Mouse (Mus musculus) neural tube, embryonic 13.5 days (tissue): ENCODE data around the gene Vmn1r53. TPM values are rescaled to one million over a fixed set of nuclear protein-coding genes. Genes with fewer than 3 reads are reported as not detected.
"Not testable (repeated sequence)": the region's sequence is repeated elsewhere in the genome, so short reads cannot be mapped to it uniquely, and the experiment has no call there.

Source experiments
- ATAC-seq: fragments of 200-750 bp; cut with Nextera tagmentation; 2 replicates; pipeline ENCODE4 v1.8.0; 2017; ENCODE audit warnings: low read depth, mild to moderate bottlenecking, moderate TSS enrichment, moderate library complexity
- H3K27ac ChIP-seq: fragments of 300-500 bp; sonication (generic); replicated peaks from 2 replicates; pipeline ENCODE4 v1.5.1; 2015; ENCODE audit warnings: moderate library complexity, mild to moderate bottlenecking, inconsistent platforms
- H3K27me3 ChIP-seq: fragments of 300-500 bp; sonication (generic); 2 replicates; pipeline ENCODE4 v1.6.1; 2015; ENCODE audit warnings: mild to moderate bottlenecking, inconsistent platforms
- H3K36me3 ChIP-seq: fragments of 300-500 bp; sonication (generic); 2 replicates; pipeline ENCODE4 v1.6.1; 2015; ENCODE audit warnings: mild to moderate bottlenecking, inconsistent platforms
- H3K4me1 ChIP-seq: fragments of 300-500 bp; sonication (generic); replicated peaks from 2 replicates; pipeline ENCODE4 v1.6.1; 2015; ENCODE audit warnings: inconsistent platforms
- H3K4me2 ChIP-seq: fragments of 300-500 bp; sonication (generic); 2 replicates; pipeline ENCODE4 v1.6.1; 2015; ENCODE audit warnings: inconsistent platforms, mild to moderate bottlenecking, moderate library complexity
- H3K4me3 ChIP-seq: fragments of 300-500 bp; sonication (generic); 2 replicates; pipeline ENCODE4 v1.5.1; 2015; ENCODE audit warnings: mild to moderate bottlenecking, inconsistent platforms
- H3K9ac ChIP-seq: fragments of 300-500 bp; sonication (generic); 2 replicates; pipeline ENCODE4 v1.6.1; 2015; ENCODE audit warnings: moderate library complexity, mild to moderate bottlenecking, inconsistent platforms
- H3K9me3 ChIP-seq: fragments of 300-500 bp; sonication (generic); 2 replicates; pipeline ENCODE4 v1.6.1; 2016; ENCODE audit warnings: inconsistent platforms
- WGBS: fragments of 180-500 bp; shearing (Covaris S2); methylation state at CpG from one replicate; pipeline ENCODE4 v1.1.7; 2015; 5-methylcytosine and 5-hydroxymethylcytosine counted together
- polyA plus RNA-seq: library from polyadenylated mRNA; unstranded; fragments of >200 nt; fragmentation: Nextera tagmentation; extraction: Ambion mirVana; gene quantifications from 2 replicates; pipeline ENCODE4 v1.2.1, GENCODE M21; 2015

Vmn1r53 gene
- polyA plus RNA-seq = not detected in 2 replicates

DNA sequence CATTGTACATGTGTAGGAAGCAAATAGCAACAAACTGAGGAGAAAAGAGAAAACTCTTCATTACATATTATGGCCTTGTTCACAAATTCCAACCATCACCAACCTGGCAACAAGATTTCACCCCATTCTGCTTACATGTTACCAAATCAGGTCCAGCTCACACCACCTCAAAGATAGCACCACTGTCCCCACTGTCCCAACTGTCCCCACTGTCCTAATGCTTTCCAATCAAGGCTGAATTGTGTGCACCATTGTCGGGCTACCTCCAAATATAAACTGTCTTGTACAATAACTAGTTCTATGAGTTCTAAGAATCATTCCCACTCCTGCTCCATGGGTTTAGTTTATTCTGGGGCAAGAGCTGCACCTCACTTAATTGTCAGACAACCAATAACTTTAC lies at the start of gene Vmn1r53:
Gene Vmn1r53, minus strand, starts transcription at position 101 of the 400 bp plus-strand sequence.
- Histone ChIP-seq H3K36me3 (no peaks in the 10 kb centered on the region), H3K4me3 (no peak within 1 kb of the TSS), H3K27ac (no peak within 1 kb of the TSS), H3K9ac (no peak within 1 kb of the TSS), H3K27me3 (no peaks in the 10 kb centered on the region), H3K4me2 (no peak within 1 kb of the TSS), H3K9me3 (0 out of 2 replicates have a peak, but pooled peaks cover 13% of the 10 kb centered on the region), H3K4me1 (no peaks in the 10 kb centered on the region)
- ATAC-seq = no peak
- WGBS = 75% methylated on average over 1 of the region's 1 CpGs

DNA sequence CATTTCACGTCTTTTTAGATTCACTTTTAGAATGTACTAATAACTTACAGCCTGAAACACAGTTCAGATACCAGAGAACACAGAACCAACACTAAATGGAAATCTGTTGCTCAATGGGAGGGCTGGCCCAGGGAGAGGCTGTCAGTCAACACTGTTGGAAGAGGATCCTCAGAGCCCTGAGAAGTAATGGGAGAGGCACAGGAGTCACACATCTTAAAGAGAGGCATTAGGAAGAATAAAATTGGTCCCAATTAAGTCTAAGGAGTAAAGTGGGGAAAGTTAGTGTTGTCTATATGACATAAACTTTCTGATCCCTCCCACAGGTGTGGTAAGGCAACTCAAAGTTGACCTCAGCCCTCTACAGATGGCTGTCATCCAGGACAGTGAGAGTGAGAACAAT lies 21.8 kb upstream of the Vmn1r53 start, which contains the start of gene Vmn1r54:
Gene Vmn1r54, plus strand, starts transcription at position 301 of the 400 bp plus-strand sequence.
- no peak within 1 kb of the TSS for H3K4me2 ChIP-seq
- no peak within 1 kb of the TSS for H3K9ac ChIP-seq
- H3K4me3 ChIP-seq = no peak within 1 kb of the TSS
- 74% methylated on average over 1 of the region's 1 CpGs for WGBS
- no peaks in the 10 kb centered on the region for H3K4me1 ChIP-seq
- ATAC-seq = no peak
- H3K27ac ChIP-seq = no peak within 1 kb of the TSS
- H3K36me3 ChIP-seq = no peaks in the 10 kb centered on the region
- H3K27me3 ChIP-seq = no peaks in the 10 kb centered on the region
- no peaks in the 10 kb centered on the region for H3K9me3 ChIP-seq

DNA sequence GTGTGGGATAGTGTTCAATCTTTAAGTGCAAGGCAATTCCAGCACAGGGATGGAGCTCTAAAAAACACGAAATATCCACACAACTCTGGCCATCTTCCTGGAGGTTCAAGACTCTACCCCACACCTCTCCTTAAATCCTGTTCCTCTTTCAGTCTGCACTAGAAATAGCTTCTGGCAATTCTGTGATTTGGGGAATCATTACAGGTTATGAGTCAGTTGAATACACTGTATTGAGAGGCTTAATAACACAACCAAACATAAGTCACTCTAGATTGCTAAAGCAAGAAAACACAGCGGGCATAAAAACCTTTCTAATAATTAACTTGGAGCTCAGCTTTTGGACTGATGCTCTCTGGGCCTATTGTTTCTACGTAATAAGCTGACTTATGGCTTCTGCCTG lies 19.8 kb upstream of the Vmn1r53 start:
- WGBS = 84% methylated on average over 3 of the region's 3 CpGs
- H3K9me3 ChIP-seq = no peaks in the 10 kb centered on the region; the same call in 1 of the 2 replicates
- H3K4me3 ChIP-seq = no peak overlapping the region
- H3K4me1 ChIP-seq = no peaks in the 10 kb centered on the region
- no peak overlapping the region for H3K27ac ChIP-seq
- no peaks in the 10 kb centered on the region for H3K36me3 ChIP-seq
- H3K4me2 ChIP-seq = no peak overlapping the region
- no peak for ATAC-seq
- no peak overlapping the region for H3K9ac ChIP-seq
- H3K27me3 ChIP-seq = no peaks in the 10 kb centered on the region

DNA sequence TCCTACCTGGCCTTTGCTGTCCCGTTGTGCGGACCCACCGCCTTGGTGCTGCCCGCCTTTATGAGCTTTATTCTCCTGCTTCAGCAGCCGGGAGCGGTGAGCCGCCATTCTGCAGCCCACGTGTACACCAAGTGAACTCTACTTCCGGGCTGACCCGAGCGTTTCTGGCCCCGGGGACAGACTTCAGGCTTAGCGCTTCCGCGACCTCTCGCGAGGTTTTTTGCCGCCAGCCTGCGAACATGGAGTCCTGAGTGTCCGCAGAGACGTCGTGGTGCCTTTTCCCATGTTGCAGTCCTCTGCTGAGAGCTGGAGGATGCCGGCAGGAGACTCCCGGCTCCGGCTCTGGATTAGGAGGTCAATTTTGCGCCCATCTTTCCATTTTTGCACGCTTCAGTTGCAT lies 8.4 kb upstream of the Vmn1r53 start:
- Histone ChIP-seq H3K9ac (no peak overlapping the region), H3K4me3 (no peak overlapping the region), H3K27ac (no peak overlapping the region), H3K36me3 (no peaks in the 10 kb centered on the region), H3K27me3 (no peaks in the 10 kb centered on the region), H3K9me3 (peaks cover 24% of the 10 kb centered on the region; the same call in 1 of the 2 replicates), H3K4me1 (no peaks in the 10 kb centered on the region), H3K4me2 (no peak overlapping the region)
- WGBS = 59% methylated on average over 27 of the region's 27 CpGs
- ATAC-seq = no peak

DNA sequence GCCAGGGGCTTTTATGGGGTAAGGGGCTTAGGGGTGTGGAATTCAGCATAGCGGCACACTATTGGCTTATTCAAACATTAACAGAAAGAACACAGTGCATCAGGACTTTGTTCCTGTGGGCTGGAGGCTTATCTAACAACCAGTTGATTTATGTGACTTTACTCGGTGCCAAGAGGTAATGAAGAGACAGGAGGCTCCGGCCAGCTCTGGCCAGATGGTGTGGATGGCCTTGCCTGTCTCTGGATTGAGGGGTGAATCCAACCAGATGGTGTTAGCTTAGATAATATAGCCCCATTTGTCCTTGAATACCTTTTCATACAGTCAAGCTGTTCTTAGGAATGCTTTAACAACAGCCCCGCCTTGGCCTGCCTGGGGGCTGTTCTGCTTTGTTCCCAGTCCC lies 7.9 kb upstream of the Vmn1r53 start:
- peaks cover 24% of the 10 kb centered on the region; the same call in 1 of the 2 replicates for H3K9me3 ChIP-seq
- not testable (repeated sequence) for H3K27me3 ChIP-seq, ATAC-seq

DNA sequence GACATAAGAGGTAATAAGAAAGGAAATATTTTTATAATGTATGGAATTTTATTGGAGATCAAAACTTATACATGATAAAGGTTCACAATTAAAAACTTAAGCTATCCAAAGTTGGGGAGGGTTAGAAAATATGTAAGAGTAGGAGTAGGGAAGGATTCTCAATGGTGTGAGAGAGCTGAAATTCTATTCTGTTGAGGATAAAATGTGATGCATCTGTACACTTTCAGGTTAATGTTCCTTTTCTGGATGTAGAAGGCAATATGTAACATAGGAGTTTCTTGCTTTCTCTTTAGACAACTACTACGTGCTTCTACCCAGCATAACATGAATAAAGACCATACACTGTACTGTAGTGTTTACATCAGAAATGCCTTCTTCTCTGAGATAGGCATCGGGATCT lies 21.7 kb downstream of the Vmn1r53 start, which contains the start of gene V1ra8:
Gene V1ra8, plus strand, starts transcription at position 301 of the 400 bp plus-strand sequence.
- H3K36me3 ChIP-seq, H3K27ac ChIP-seq, H3K4me2 ChIP-seq, H3K4me3 ChIP-seq, H3K27me3 ChIP-seq, H3K4me1 ChIP-seq, H3K9me3 ChIP-seq, ATAC-seq, H3K9ac ChIP-seq: not testable (repeated sequence)
- 79% methylated on average over 2 of the region's 2 CpGs for WGBS

More for the DNA sequence above, 7.9 kb upstream of the Vmn1r53 start:
- H3K9ac ChIP-seq, H3K4me2 ChIP-seq, H3K4me3 ChIP-seq, H3K27ac ChIP-seq, H3K4me1 ChIP-seq, H3K36me3 ChIP-seq: not testable (repeated sequence)
- WGBS = 82% methylated on average over 4 of the region's 4 CpGs

DNA sequence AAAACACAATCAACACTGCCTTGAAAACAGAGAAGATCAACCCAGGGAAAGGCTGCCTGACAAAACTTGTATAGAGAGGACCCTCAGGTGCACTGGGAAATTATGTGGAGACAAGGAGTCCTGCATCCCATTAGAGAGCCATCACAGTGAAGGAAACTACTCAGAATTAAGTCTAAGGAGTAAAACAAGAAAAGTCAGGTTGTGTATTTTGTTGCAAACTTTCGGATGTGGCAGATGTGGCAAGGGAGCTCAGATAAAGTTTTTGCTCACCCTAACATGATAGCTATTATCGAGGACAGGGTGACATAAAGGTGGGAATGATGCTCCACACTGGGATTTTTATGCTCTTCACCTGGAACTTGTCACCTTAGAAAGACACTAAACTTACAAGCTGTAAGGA lies 49.7 kb downstream of the Vmn1r53 start, which contains the start of gene Vmn1r52:
Gene Vmn1r52, plus strand, starts transcription at position 301 of the 400 bp plus-strand sequence.
- 69% methylated on average over 2 of the region's 2 CpGs for WGBS
- no peak within 1 kb of the TSS for H3K9ac ChIP-seq
- no peaks in the 10 kb centered on the region for H3K4me1 ChIP-seq
- no peaks in the 10 kb centered on the region for H3K27me3 ChIP-seq
- H3K4me3 ChIP-seq = no peak within 1 kb of the TSS
- H3K27ac ChIP-seq = no peak within 1 kb of the TSS
- H3K4me2 ChIP-seq = no peak within 1 kb of the TSS
- H3K36me3 ChIP-seq = no peaks in the 10 kb centered on the region
- ATAC-seq = no peak
- no peaks in the 10 kb centered on the region for H3K9me3 ChIP-seq

Other genes with a start within 250 kb of the Vmn1r53 start
- gene Vmn1r47, start 208.3 kb downstream of the Vmn1r53 start, polyA plus RNA-seq = not detected in 2 replicates
- not detected in 2 replicates for gene Vmn1r48, start 187.6 kb downstream of the Vmn1r53 start, polyA plus RNA-seq
- not detected in 2 replicates for gene Vmn1r49, start 145.9 kb downstream of the Vmn1r53 start, polyA plus RNA-seq
- not detected in 2 replicates for gene Vmn1r50, start 123.0 kb downstream of the Vmn1r53 start, polyA plus RNA-seq
- gene Vmn1r51, start 101.8 kb downstream of the Vmn1r53 start, polyA plus RNA-seq = not detected in 2 replicates
- not detected in 2 replicates for gene Vmn1r52, start 49.6 kb downstream of the Vmn1r53 start, polyA plus RNA-seq
- gene V1ra8, start 21.6 kb downstream of the Vmn1r53 start, polyA plus RNA-seq = not detected in 2 replicates
- not detected in 2 replicates for gene Vmn1r54, start 21.9 kb upstream of the Vmn1r53 start, polyA plus RNA-seq
- gene BC048671, start 76.8 kb upstream of the Vmn1r53 start, polyA plus RNA-seq = not detected in 2 replicates
- 0.27 TPM in 1 of 2 replicates, not detected in the other for gene Chst13, start 100.7 kb upstream of the Vmn1r53 start, polyA plus RNA-seq
- gene Uroc1, start 108.8 kb upstream of the Vmn1r53 start, polyA plus RNA-seq = not detected in 2 replicates
- gene Zxdc, start 145.1 kb upstream of the Vmn1r53 start, polyA plus RNA-seq = 10.0 and 10.3 TPM in 2 replicates
- gene Cfap100, start 204.4 kb upstream of the Vmn1r53 start, polyA plus RNA-seq = 4.1 and 6.6 TPM in 2 replicates
- 12.3 and 13.9 TPM in 2 replicates for gene Klf15, start 238.1 kb upstream of the Vmn1r53 start, polyA plus RNA-seq